Mouse (Mus musculus) lung, adult 2 months (tissue): Measurements from ENCODE around the gene Hnrnpd.

ENCODE experiments used
- CTCF ChIP-seq: fragments of 200-500 bp; IDR thresholded peaks from 2 replicates; pipeline ENCODE4 v1.5.1; 2011; ENCODE audit warnings: mild to moderate bottlenecking, low read length, control low read depth; ENCODE audit not compliant: insufficient read depth
- POLR2A ChIP-seq: fragments of 200-500 bp; IDR thresholded peaks from 2 replicates; pipeline ENCODE4 v1.6.1; 2011; ENCODE audit warnings: low read depth, mild to moderate bottlenecking, control low read depth, low read length, borderline replicate concordance; ENCODE audit errors: extremely low read depth

- TF ChIP-seq POLR2A (no peak), CTCF (no peak)
Observed at GRCm38 (mm10) chr5:99922033-99922432, 56.7 kb downstream of the Hnrnpd start.
